Mouse (Mus musculus): ENCODE data around the gene Gtpbp2. TPM values are rescaled to one million over a fixed set of nuclear protein-coding genes. Genes with fewer than 3 reads are reported as not detected.
A peak's percentile ranks its signal among the peaks of the same experiment; 100 is the strongest.

The Gtpbp2 gene
- 100 to 1,000 TPM in 1 of 2 experiments, 10 to 100 TPM in 1; 86.6 to 101 TPM for total RNA-seq (2021)

- DNase-seq (ENCODE audit: extremely low spot score in 1 of 2, low spot score in 2 of 2), result peak; percentile 96 to 99
- intact Hi-C loops (cut with DNase I), result loop anchor here (10.0 kb wide), 1 partner anchor 426 kb away; the partner anchor contains the start of gene 1600014C23Rik
Observed at GRCm38 (mm10) chr17:46160686-46161085, at the start of gene Gtpbp2. Gene Gtpbp2, plus strand, starts transcription at chr17:46161032.

- intact Hi-C loops (cut with DNase I), result no loop called here
- no peak for DNase-seq (ENCODE audit: extremely low spot score in 1 of 2, low spot score in 2 of 2)
Observed at GRCm38 (mm10) chr17:46115489-46115888, 45.3 kb upstream of the Gtpbp2 start.

GRCm38 (mm10) chr17:46116138-46116537 is 44.7 kb upstream of the Gtpbp2 start:
- no peak for DNase-seq (ENCODE audit: extremely low spot score in 1 of 2, low spot score in 2 of 2)
- intact Hi-C loops (cut with DNase I), result no loop called here

GRCm38 (mm10) chr17:46116881-46117280 is 44.0 kb upstream of the Gtpbp2 start:
- DNase-seq (ENCODE audit: extremely low spot score in 1 of 2, low spot score in 2 of 2), result no peak
- intact Hi-C loops (cut with DNase I), result no loop called here

GRCm38 (mm10) chr17:46117623-46118422 is 43.0 kb upstream of the Gtpbp2 start:
- intact Hi-C loops (cut with DNase I), result no loop called here
- no peak for DNase-seq (ENCODE audit: extremely low spot score in 1 of 2, low spot score in 2 of 2)

GRCm38 (mm10) chr17:46118423-46118850 is 42.4 kb upstream of the Gtpbp2 start:
- intact Hi-C loops (cut with DNase I), result no loop called here
- no peak for DNase-seq (ENCODE audit: extremely low spot score in 1 of 2, low spot score in 2 of 2)

- intact Hi-C loops (cut with DNase I), result no loop called here
- no peak for DNase-seq (ENCODE audit: extremely low spot score in 1 of 2, low spot score in 2 of 2)
Observed at GRCm38 (mm10) chr17:46119641-46120040, 41.2 kb upstream of the Gtpbp2 start.

- DNase-seq (ENCODE audit: extremely low spot score in 1 of 2, low spot score in 2 of 2), result no peak
- intact Hi-C loops (cut with DNase I), result no loop called here
Observed at GRCm38 (mm10) chr17:46122791-46123190, 38.0 kb upstream of the Gtpbp2 start.

- intact Hi-C loops (cut with DNase I), result no loop called here
- no peak for DNase-seq (ENCODE audit: extremely low spot score in 1 of 2, low spot score in 2 of 2)
Observed at GRCm38 (mm10) chr17:46123285-46123684, 37.5 kb upstream of the Gtpbp2 start.

- DNase-seq (ENCODE audit: extremely low spot score in 1 of 2, low spot score in 2 of 2), result no peak
- intact Hi-C loops (cut with DNase I), result no loop called here
Observed at GRCm38 (mm10) chr17:46123953-46124700, 36.7 kb upstream of the Gtpbp2 start.

GRCm38 (mm10) chr17:46126608-46127007 is 34.2 kb upstream of the Gtpbp2 start:
- intact Hi-C loops (cut with DNase I), result no loop called here
- peak in 1 of 2 experiments; percentile 68 for DNase-seq (ENCODE audit: extremely low spot score in 1 of 2, low spot score in 2 of 2)

GRCm38 (mm10) chr17:46127814-46128493 is 32.9 kb upstream of the Gtpbp2 start:
- DNase-seq (ENCODE audit: extremely low spot score in 1 of 2, low spot score in 2 of 2), result no peak
- intact Hi-C loops (cut with DNase I), result no loop called here

- intact Hi-C loops (cut with DNase I), result loop anchor here (5.0 kb wide), 1 partner anchor 98 kb away; the partner anchor contains the start of gene Vegfa
- peak; percentile 36 to 53 for DNase-seq (ENCODE audit: extremely low spot score in 1 of 2, low spot score in 2 of 2)
Observed at GRCm38 (mm10) chr17:46129741-46130498, 30.9 kb upstream of the Gtpbp2 start.

GRCm38 (mm10) chr17:46132058-46132718 is 28.6 kb upstream of the Gtpbp2 start:
- peak; percentile 57 to 74 for DNase-seq (ENCODE audit: extremely low spot score in 1 of 2, low spot score in 2 of 2)
- intact Hi-C loops (cut with DNase I), result loop anchor here (2.0 to 5.0 kb wide), 2 partner anchors 100 to 401 kb away; partner anchors contain the start of gene Vegfa

- no peak for DNase-seq (ENCODE audit: extremely low spot score in 1 of 2, low spot score in 2 of 2)
Observed at GRCm38 (mm10) chr17:46132862-46133261, 28.0 kb upstream of the Gtpbp2 start.

GRCm38 (mm10) chr17:46138563-46139236 is 22.1 kb upstream of the Gtpbp2 start:
- intact Hi-C loops (cut with DNase I), result no loop called here
- DNase-seq (ENCODE audit: extremely low spot score in 1 of 2, low spot score in 2 of 2), result no peak

More at GRCm38 (mm10) chr17:46132862-46133261, 28.0 kb upstream of the Gtpbp2 start:
- intact Hi-C loops (cut with DNase I), result loop anchor here (2.0 to 5.0 kb wide), 2 partner anchors 101 to 402 kb away; partner anchors contain the start of gene Vegfa

GRCm38 (mm10) chr17:46139872-46140271 is 21.0 kb upstream of the Gtpbp2 start:
- DNase-seq (ENCODE audit: extremely low spot score in 1 of 2, low spot score in 2 of 2), result no peak
- intact Hi-C loops (cut with DNase I), result no loop called here
